Mouse (Mus musculus) midbrain, embryonic 10.5 days (tissue): ENCODE results near the gene Iqca. TPM values are rescaled to one million over a fixed set of nuclear protein-coding genes. Genes with fewer than 3 reads are reported as not detected.

Source experiments
- polyA plus RNA-seq: library from polyadenylated mRNA; unstranded; fragments of >200 nt; fragmentation: Nextera tagmentation; extraction: Ambion mirVana; gene quantifications from 2 replicates; pipeline ENCODE4 v1.2.1, GENCODE M21; 2016

Gene Iqca
- polyA plus RNA-seq, 1 experiment from 2014 or later, result 0.30 TPM

Other genes with a start within 250 kb of the Iqca start
- 3.6 and 4.6 TPM in 2 replicates for gene Gbx2, start 222.2 kb downstream of the Iqca start, polyA plus RNA-seq
- gene Asb18, start 138.7 kb downstream of the Iqca start, polyA plus RNA-seq, result 0.09 TPM in 1 of 2 replicates, not detected in the other
- gene Ackr3, start 50.6 kb upstream of the Iqca start, polyA plus RNA-seq, result 26.3 and 30.9 TPM in 2 replicates